Mouse (Mus musculus): ENCODE measurements around the gene Prmt1. TPM values are rescaled to one million over a fixed set of nuclear protein-coding genes. Genes with fewer than 3 reads are reported as not detected.
A peak's percentile ranks its signal among the peaks of the same experiment; 100 is the strongest.

Prmt1 gene
- 168 and 174 TPM in 2 replicates for polyA plus RNA-seq (2012; rRNA removed)
- polyA plus RNA-seq (2014; fragmentation: Nextera tagmentation; extraction: Ambion mirVana) = 50.4 and 51.2 TPM in 2 replicates

DNA sequence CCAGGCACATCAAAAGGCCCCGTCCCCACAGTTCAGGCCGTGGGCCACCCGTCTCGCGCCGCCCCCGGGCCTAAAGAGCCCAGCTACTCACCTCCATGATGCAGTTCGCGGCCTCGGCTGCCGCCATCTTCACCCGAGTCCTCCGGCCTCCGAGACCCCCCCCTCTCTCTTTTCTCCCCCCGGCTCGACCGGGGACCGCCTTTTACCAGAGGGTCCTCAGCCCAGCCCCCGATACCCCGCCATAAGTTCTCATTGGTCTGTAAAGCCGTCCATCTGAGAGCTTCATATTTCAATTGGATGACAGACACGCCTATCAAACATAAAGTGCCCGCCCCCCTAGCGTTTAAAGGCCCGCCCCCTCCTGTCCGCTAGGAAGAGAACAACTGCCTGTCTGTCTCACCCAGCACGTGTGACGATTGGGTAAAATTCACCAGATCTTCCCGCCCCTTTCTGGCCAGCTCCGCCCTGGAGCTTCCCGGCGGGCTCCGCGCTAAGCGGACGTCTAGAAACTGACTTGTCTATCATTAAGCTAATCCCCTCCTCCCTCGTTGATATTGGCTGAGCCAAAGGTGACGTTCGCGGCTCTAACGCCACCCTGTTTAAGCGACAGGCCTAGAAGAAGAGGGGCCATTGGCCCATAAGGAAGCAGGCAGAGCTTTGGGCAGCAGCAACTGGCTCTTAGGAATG is at the start of gene Prmt1:
Gene Prmt1, minus strand, starts transcription at position 377 of the 687 bp plus-strand sequence.
- peak within 1 kb of the TSS; percentile 79 to 82 for H3K4me3 ChIP-seq (ENCODE audit: insufficient read depth in 1 of 2, low read depth in 2 of 2, low read length in 2 of 2)
- H3K27me3 ChIP-seq (ENCODE audit: control insufficient read depth, insufficient read depth, low read length) = no peaks in the 10 kb centered on the region
- peak within 1 kb of the TSS; percentile 89 for H3K4me2 ChIP-seq (ENCODE audit: low read depth)
- DNase-seq (ENCODE audit: low read depth in 3 of 3, low spot score in 3 of 3) (peak; percentile 99), ATAC-seq (ENCODE audit: insufficient read depth) (peak; percentile 95)
- WGBS (ENCODE audit: insufficient replicate concordance) = under 1% methylated on average over 42 of the region's 42 CpGs
- peak within 1 kb of the TSS; percentile 86 for H3K9ac ChIP-seq (replicated peaks)
- peaks cover 3 to 17% of the 10 kb centered on the region in 2 experiments; a peak in 3 of 4 replicates for H3K4me1 ChIP-seq (replicated peaks; ENCODE audit: control insufficient read depth in 2 of 2, insufficient read depth in 2 of 2, low read length in 1 of 2)
- no peaks in the 10 kb centered on the region for H3K9me3 ChIP-seq (ENCODE audit: control insufficient read depth, low read length)
- peaks cover 10% of the 10 kb centered on the region for H3K36me3 ChIP-seq (replicated peaks; ENCODE audit: control insufficient read depth, insufficient read depth, low read depth)
- H3K27ac ChIP-seq = peak within 1 kb of the TSS; percentile 62
- TF ChIP-seq EP300 (IDR thresholded peaks at IDR 0.05; ENCODE audit: low read depth) (peak; percentile 61), CTCF (IDR thresholded peaks at IDR 0.05; ENCODE audit: low read depth) (no peak)

DNA sequence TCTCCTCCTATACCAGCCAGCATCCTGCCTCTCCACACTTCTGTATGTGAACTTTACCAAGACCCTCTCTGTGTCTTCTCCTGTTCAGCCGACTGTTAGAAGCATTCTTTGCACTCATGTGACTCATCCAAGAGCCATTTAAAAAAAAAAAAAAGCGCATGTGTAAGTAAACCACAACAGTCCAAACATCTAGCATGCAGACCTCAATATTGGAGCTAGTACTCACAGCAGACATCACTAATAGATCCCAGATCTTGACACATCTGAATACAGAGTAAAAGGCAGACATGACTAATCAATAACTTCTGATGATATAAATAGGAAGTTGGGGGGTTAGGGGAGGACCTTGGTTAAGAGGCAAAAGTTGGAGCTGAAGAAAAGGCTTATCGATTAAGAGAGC is 49.3 kb upstream of the Prmt1 start:
- H3K4me3 ChIP-seq (ENCODE audit: insufficient read depth in 1 of 2, low read depth in 2 of 2, low read length in 2 of 2) = no peak overlapping the region
- DNase-seq (ENCODE audit: low read depth in 3 of 3, low spot score in 3 of 3) = no peak
- H3K9me3 ChIP-seq (ENCODE audit: control insufficient read depth, low read length) = no peaks in the 10 kb centered on the region
- H3K4me1 ChIP-seq (replicated peaks; ENCODE audit: control insufficient read depth in 2 of 2, insufficient read depth in 2 of 2, low read length in 1 of 2) = no peaks in the 10 kb centered on the region
- no peak for TF ChIP-seq EP300 (IDR thresholded peaks at IDR 0.05; ENCODE audit: low read depth)
- TF ChIP-seq CTCF (IDR thresholded peaks at IDR 0.05; ENCODE audit: low read depth) = no peak
- H3K27ac ChIP-seq = no peak overlapping the region
- WGBS (ENCODE audit: insufficient replicate concordance) = 76% methylated on average over 3 of the region's 3 CpGs
- H3K9ac ChIP-seq (replicated peaks) = no peak overlapping the region
- no peak overlapping the region for H3K4me2 ChIP-seq (ENCODE audit: low read depth)
- ATAC-seq (ENCODE audit: insufficient read depth) = no peak
- H3K27me3 ChIP-seq (ENCODE audit: control insufficient read depth, insufficient read depth, low read length) = no peaks in the 10 kb centered on the region
- peaks cover 15% of the 10 kb centered on the region for H3K36me3 ChIP-seq (replicated peaks; ENCODE audit: control insufficient read depth, insufficient read depth, low read depth)

DNA sequence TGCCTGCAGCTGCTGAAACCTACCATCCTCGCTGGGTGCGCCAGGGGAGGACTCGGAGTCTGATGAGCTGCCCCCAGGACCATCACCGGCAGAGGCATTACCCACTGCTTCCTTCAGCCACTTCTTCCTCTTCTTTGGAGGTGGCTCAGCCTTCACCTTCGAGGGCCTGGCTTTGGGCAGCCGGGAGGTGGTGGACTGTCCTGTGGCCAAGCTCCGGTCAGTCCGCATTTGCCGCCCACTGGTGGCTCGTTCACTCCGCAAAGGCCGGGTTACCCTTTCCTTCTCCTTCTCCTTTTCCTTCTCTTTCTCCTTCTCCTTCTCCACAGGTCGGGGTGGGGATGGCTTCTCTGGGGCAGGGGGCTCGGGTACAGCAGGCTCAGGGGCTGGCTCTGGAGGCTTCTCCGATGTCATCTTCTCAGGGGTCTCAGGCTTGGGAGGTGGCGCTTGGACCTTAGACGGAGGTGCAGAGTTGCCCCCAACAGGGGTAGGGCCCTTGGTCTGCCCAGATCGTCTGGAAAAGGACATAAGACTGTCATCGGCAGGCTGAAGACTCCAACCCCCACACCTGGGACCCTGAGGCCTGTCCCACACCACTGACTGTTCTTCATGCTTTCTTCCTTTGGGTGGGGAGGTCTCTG is 47.5 kb upstream of the Prmt1 start:
- DNase-seq (ENCODE audit: low read depth in 3 of 3, low spot score in 3 of 3) (no peak), ATAC-seq (ENCODE audit: insufficient read depth) (no peak)
- H3K4me1 ChIP-seq (replicated peaks; ENCODE audit: control insufficient read depth in 2 of 2, insufficient read depth in 2 of 2, low read length in 1 of 2) = no peaks in the 10 kb centered on the region
- WGBS (ENCODE audit: insufficient replicate concordance) = 82% methylated on average over 19 of the region's 19 CpGs
- H3K27ac ChIP-seq = no peak overlapping the region
- H3K4me2 ChIP-seq (ENCODE audit: low read depth) = no peak overlapping the region
- no peak overlapping the region for H3K4me3 ChIP-seq (ENCODE audit: insufficient read depth in 1 of 2, low read depth in 2 of 2, low read length in 2 of 2)
- no peaks in the 10 kb centered on the region for H3K9me3 ChIP-seq (ENCODE audit: control insufficient read depth, low read length)
- no peak overlapping the region for H3K9ac ChIP-seq (replicated peaks)
- no peaks in the 10 kb centered on the region for H3K27me3 ChIP-seq (ENCODE audit: control insufficient read depth, insufficient read depth, low read length)
- no peak for TF ChIP-seq CTCF (IDR thresholded peaks at IDR 0.05; ENCODE audit: low read depth)
- H3K36me3 ChIP-seq (replicated peaks; ENCODE audit: control insufficient read depth, insufficient read depth, low read depth) = peaks cover 15% of the 10 kb centered on the region

DNA sequence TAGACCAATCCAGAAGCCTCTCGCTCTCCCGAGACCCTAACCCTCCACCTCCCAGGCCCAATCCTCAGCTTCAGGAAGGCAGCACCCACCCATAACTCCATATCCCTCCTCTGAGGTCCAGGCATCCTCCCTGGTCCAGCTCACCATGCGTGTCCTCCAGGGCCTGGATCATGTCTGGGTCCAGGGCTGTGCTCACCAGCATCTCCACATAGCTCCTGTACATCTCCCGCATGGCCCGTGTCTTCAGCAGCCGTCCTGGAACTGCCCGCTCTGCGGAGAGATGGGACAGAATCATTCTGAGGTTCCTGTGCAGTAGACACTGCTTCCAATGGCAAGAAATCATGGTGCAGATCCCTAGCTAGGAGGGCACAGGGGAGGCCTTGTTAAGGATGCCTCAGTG is 44.5 kb upstream of the Prmt1 start:
- no peak for DNase-seq (ENCODE audit: low read depth in 3 of 3, low spot score in 3 of 3)
- no peak overlapping the region for H3K4me2 ChIP-seq (ENCODE audit: low read depth)
- H3K9me3 ChIP-seq (ENCODE audit: control insufficient read depth, low read length) = no peaks in the 10 kb centered on the region
- TF ChIP-seq EP300 (IDR thresholded peaks at IDR 0.05; ENCODE audit: low read depth) (no peak), CTCF (IDR thresholded peaks at IDR 0.05; ENCODE audit: low read depth) (no peak)
- WGBS (ENCODE audit: insufficient replicate concordance) = 83% methylated on average over 8 of the region's 8 CpGs
- no peak for ATAC-seq (ENCODE audit: insufficient read depth)
- H3K27me3 ChIP-seq (ENCODE audit: control insufficient read depth, insufficient read depth, low read length) = no peaks in the 10 kb centered on the region
- H3K36me3 ChIP-seq (replicated peaks; ENCODE audit: control insufficient read depth, insufficient read depth, low read depth) = peaks cover 23% of the 10 kb centered on the region
- H3K27ac ChIP-seq = no peak overlapping the region
- H3K9ac ChIP-seq (replicated peaks) = no peak overlapping the region
- H3K4me1 ChIP-seq (replicated peaks; ENCODE audit: control insufficient read depth in 2 of 2, insufficient read depth in 2 of 2, low read length in 1 of 2) = no peaks in the 10 kb centered on the region
- no peak overlapping the region for H3K4me3 ChIP-seq (ENCODE audit: insufficient read depth in 1 of 2, low read depth in 2 of 2, low read length in 2 of 2)

DNA sequence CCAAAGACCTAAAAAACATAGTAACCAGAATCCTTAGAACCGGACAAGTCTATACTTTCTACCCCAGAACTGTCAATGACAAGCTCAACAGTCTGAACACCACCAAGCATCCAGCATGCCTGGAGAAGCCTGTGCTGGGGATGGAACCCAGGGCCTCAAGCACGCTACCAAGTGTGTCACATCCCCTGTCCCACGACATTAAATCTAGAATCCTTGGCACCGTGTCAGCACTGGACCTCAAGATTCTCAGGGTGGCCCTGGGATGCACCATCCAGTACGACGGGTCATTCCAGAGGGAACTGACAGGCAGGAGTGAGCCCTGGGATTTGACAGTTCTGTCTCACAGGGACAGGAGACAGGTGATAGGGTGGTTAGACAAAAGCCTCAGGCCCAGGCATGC is 43.6 kb upstream of the Prmt1 start:
- Histone ChIP-seq H3K4me1 (replicated peaks; ENCODE audit: control insufficient read depth in 2 of 2, insufficient read depth in 2 of 2, low read length in 1 of 2) (no peaks in the 10 kb centered on the region), H3K36me3 (replicated peaks; ENCODE audit: control insufficient read depth, insufficient read depth, low read depth) (peaks cover 23% of the 10 kb centered on the region), H3K4me2 (ENCODE audit: low read depth) (no peak overlapping the region), H3K27ac (no peak overlapping the region), H3K9me3 (ENCODE audit: control insufficient read depth, low read length) (no peaks in the 10 kb centered on the region), H3K4me3 (ENCODE audit: insufficient read depth in 1 of 2, low read depth in 2 of 2, low read length in 2 of 2) (no peak overlapping the region), H3K9ac (replicated peaks) (no peak overlapping the region), H3K27me3 (ENCODE audit: control insufficient read depth, insufficient read depth, low read length) (no peaks in the 10 kb centered on the region)
- no peak for ATAC-seq (ENCODE audit: insufficient read depth)
- DNase-seq (ENCODE audit: low read depth in 3 of 3, low spot score in 3 of 3) = no peak
- WGBS (ENCODE audit: insufficient replicate concordance) = 85% methylated on average over 6 of the region's 6 CpGs
- no peak for TF ChIP-seq EP300 (IDR thresholded peaks at IDR 0.05; ENCODE audit: low read depth)
- no peak for TF ChIP-seq CTCF (IDR thresholded peaks at IDR 0.05; ENCODE audit: low read depth)

Data from liver, embryonic 14.5 days (tissue).